Mouse (Mus musculus) left cerebral cortex, postnatal 10 days (tissue): ENCODE measurements around the gene Faah. TPM values are rescaled to one million over a fixed set of nuclear protein-coding genes. Genes with fewer than 3 reads are reported as not detected.
A peak's percentile ranks its signal among the peaks of the same experiment; 100 is the strongest.

Source experiments
- DNase-seq, 2 experiments: peaks; one replicate each; pipeline ENCODE4 v3.0.0; 2021 to 2022; ENCODE audit warnings: low spot score in 2 of 2, mixed read lengths in 1 of 2; ENCODE audit errors: extremely low spot score in 1 of 2
- intact Hi-C: fragments of 180-260 bp; cut with DNase I; formaldehyde crosslinking; loops from one replicate; pipeline ENCODE4 v1.15.1; 2025
- total RNA-seq, 2 experiments: library from RNA; stranded (reverse); gene quantifications; 2 replicates each; pipeline ENCODE4 v1.2.3; 2021

Faah gene
- total RNA-seq, 2 experiments from 2014 or later = 70.6 to 70.8 TPM

DNA sequence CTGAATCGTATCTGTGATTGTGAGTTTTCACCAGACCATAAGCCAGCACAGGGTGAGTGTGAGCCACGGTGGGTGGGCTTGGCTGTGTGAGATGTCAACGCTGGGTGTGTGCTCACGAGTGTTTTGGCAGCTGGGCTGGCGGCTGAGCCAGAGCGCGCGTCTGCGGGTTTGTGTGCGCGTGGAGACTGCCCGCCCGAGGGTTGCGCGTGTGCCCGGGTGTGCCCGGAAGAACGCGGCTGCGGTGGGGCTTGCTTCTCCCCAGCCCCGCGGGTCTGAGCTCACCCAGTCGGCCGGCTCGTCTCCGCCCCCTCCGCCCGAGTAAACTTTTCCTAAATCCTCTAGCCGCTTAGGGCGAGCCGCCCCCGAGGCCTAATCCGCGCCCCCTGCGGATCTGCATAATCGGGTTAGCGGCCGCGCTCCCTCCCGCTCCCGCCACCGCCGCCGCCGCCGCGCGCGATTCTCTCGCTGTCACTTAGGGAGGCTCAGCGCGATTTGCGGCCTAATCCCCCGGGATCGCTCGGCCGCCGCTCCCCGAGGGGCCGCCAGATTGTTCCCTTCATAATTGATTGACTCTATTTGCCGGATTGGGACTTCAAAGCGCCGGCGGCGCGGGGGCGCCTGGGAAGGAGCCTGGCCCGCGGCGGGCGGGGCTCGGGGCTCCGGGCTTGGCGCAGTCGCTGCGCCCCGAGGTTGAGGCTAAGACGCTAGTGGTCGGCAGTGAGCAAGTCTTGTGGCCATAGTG lies 54.9 kb downstream of the Faah start:
- intact Hi-C loops = no loop called here
- DNase-seq = peak in 1 of 2 experiments; percentile 62

DNA sequence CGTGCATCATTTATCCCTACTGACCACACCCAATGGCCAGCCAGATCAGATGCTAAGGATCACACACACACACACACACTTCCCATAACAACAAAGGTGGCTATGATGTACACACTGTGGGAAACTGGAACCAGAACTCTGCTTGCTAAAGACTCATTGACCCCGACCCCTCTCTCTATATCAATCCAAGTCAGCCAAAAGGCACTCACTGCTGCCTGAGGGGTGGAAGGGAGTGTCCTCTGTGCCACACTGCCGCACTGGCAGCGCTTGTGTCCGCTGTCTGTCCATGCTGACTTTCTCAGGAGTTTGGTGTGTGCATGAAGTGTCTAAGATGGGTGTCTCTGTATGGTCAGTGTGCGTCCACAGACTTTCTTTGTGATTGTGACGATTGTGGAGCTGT lies 55.7 kb downstream of the Faah start:
- intact Hi-C loops = no loop called here
- no peak for DNase-seq

GRCm38 (mm10) chr4:115959546-115959945 lies 58.2 kb downstream of the Faah start:
- intact Hi-C loops = loop anchor here (10.0 kb wide), 1 partner anchor 225 kb away; the partner anchor contains the start of gene Efcab14

DNA sequence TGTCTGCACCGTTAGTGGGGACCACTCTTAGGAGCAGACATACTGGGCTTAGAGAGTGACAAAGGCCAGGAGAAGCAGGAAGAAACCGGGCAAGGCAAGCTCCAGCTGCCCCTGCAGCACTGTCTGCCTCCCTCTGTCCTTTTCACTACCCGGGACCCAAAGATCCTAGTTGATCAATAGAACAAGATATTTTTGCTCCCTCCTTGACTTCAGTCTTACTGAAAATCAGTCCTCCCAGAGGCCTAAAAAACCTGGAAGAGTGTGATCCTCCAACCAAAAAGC lies 62.3 kb downstream of the Faah start:
- intact Hi-C loops = loop anchor here (10.0 kb wide), 1 partner anchor 221 kb away; the partner anchor contains the start of gene Efcab14
- DNase-seq = no peak

More at GRCm38 (mm10) chr4:115959546-115959945, 58.2 kb downstream of the Faah start:
- DNase-seq = no peak

DNA sequence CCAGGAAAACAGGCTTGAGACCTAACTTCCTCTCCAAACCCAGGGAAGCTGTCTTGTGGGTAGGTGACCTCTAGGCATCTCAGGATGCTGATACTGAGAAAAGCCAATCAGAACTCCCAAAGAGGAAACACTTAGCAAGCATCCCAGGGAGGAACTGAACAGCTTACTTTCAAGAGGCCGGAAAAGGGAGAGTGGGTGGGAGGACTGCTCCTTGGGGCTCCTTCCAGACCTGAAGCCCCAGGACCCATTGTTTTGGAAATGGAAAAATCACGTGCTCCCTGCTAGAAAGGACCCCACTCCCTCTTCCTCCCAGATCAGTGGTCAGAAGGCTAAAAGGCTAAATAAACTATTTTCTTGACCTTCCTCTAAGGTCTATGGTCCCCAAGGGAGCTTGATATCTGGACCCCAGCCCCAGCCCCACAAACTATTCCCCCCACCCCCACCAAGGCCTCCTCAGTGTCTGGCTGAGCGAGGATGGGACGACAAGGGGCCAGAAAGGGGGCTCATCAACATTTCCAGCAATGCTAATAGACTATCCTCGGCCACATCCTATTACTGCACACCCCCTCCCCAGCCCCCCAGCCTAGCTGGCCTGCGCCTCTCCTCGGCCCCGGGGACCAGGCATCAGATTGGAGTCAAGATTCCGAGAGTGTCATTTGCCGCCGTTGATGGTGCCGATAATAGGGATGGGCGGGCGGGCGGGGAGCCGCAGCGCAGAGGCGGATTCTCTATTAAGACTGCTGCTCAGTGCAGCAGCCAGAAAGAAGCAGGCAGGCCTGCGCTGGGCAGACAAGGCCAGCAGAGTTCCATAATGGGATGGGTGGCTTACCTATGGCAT lies 62.9 kb downstream of the Faah start:
- DNase-seq = no peak
- intact Hi-C loops = loop anchor here (10.0 kb wide), 1 partner anchor 220 kb away; the partner anchor contains the start of gene Efcab14

GRCm38 (mm10) chr4:115953559-115953958 lies 64.2 kb downstream of the Faah start:
- intact Hi-C loops = loop anchor here (2.0 to 10.0 kb wide), 2 partner anchors 55 to 219 kb away; partner anchors contain the start of gene Efcab14
- DNase-seq = no peak

DNA sequence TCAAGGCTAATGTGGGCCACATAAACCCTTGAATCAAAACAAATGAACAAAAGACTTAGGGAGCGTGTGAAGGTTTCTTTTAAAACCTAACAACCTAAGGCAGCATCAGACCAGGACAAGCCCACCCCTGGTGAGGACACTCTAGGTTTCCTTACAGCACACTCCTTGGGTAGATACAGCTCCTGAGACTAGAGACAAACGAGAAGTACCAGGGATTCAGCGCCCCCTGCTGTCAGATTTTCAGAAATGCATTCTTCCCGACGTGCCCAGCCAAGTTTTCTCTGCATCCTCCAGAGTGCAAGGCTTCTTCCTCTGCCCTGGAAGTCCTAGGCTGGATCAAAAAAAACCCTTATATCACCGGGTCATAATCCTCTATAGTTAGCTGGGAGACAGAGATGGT lies 65.0 kb downstream of the Faah start:
- peak; percentile 17 to 56 for DNase-seq

DNA sequence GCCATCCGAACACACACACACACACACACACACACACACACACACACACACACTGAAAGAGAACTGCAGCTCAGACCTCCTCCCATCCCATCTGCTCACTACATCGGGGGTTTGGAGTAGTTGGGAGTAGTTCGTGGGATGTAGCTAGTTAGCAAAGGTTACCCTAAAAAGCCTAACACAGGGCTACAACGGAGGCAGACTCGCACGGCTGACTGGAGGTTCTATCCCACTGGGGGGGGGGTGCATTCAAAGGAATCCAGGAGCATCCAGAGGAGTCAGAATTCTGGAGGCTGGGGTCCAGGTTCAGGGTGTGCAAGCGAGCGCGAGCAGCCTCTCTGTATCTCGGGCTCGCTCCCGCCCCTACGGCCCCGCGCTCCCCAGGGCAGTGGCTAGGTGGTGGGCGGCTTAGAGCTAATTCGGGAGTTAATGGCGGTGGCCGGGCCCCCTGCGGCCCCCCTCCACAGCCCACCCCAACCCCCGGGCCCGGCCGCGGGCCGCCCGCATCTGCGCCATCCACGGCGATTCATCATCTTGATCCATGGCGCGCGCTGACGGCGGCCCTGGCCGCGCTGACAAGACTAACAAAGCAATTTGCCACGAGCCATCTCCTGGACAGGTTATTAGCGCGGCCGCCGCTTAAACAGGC lies 73.9 kb downstream of the Faah start:
- no peak for DNase-seq

More for the DNA sequence above, 65.0 kb downstream of the Faah start:
- intact Hi-C loops = loop anchor here (2.0 to 10.0 kb wide), 2 partner anchors 54 to 218 kb away; partner anchors contain the start of gene Efcab14

DNA sequence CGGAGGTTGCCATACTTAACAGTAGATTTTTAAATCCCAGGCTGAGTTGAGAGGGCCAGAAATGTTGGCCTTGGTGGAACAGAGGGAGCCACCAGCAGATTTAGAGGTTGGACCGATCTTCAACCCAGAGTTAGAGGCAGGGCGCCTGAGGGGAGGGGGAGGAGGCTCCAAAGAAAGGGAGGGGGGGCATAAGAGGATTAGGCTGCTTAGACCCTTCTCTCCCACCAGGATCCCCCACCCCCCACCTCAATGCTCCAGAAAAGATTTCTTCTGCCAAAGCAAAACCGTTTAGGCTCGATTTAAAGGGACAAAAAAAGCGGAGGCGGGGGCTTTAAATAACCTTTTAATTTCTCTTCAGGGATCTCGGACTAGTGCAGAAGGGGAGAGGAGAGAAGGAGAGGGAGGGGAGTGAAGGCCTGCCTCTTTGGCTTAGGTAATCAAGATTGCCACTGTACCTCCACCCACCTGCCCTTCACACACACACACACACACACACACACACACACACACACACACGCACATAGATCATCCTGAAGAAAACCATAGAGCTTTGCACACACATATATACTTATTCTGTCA lies 76.4 kb downstream of the Faah start:
- no peak for DNase-seq
- intact Hi-C loops = no loop called here

More for the DNA sequence above, 73.9 kb downstream of the Faah start:
- intact Hi-C loops = no loop called here

GRCm38 (mm10) chr4:115940681-115941080 lies 77.0 kb downstream of the Faah start:
- no peak for DNase-seq
- intact Hi-C loops = no loop called here

GRCm38 (mm10) chr4:115939295-115940102 lies 78.2 kb downstream of the Faah start, which contains the start of gene Dmbx1:
TSS of gene Dmbx1 (minus strand) at chr4:115939926.
- intact Hi-C loops = loop anchor here (5.0 kb wide), 1 partner anchor 1037 kb away; no protein-coding TSS in a partner anchor
- DNase-seq = no peak

DNA sequence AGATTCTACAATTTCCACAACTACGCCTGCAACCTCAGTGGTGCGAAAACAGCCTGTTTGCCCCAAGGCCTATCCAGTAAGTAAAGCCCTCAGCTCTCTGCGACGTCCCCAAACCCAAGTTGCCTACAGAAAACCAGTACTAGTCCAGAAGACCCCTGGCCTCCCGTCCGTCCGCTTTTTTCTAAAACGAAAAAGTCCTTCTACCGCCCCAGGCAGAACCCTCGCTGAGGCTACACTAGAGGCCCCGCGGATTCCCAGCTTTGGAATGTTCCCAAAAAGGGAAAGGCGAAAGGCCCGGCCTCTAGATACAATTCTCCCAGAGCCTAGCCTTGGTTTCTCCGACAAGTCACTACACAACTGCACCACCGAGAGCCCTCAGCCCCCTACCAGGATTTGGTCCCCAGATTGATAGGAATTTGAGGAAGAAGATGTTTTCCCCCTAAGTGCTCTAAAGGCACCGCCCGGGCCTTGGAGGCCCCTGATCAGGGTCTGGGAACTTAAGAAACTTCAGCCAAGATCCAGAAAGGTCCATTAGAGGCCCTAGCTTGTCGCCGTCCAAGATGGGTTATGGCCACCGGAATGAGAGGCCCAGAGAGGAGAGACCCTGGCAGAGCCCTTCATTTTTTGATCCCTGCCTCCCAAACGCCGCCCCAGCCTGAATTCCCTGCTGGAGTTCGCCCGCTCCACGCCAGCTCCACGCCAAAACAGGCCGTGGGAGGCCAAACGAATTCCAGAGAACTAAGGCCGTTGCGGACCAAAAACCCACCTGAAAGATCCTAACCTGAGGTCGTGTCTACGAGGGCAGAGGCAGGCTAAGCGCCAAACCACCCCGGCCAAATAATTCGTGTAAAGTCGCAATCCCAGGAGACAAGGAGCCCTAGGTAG lies 79.2 kb downstream of the Faah start:
- intact Hi-C loops = loop anchor here (5.0 kb wide), 1 partner anchor 1036 kb away; no protein-coding TSS in a partner anchor
- peak in 1 of 2 experiments; percentile 12 for DNase-seq

GRCm38 (mm10) chr4:115937061-115937976 lies 80.4 kb downstream of the Faah start:
- DNase-seq = no peak

DNA sequence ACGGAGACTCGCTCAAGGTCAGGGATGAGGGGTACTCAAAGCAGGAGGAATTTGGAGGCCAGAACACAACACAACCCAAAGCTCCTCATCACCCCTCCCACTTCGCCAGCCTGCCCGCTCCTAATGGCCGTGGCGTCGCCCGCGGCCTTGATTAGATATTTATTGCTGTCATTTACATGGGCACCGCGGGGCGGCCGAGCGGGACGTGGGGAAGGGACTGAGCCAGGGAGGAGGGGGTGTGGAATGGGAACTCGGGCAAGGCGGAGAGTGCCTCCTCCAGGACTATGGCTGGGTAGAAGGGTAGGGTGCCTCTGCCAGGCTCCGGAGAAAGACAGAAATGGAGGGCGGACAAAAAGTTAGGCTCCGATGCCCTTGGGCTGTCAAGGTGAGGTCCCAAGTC lies 81.1 kb downstream of the Faah start:
- DNase-seq = no peak
- intact Hi-C loops = loop anchor here (5.0 kb wide), 1 partner anchor 1034 kb away; no protein-coding TSS in a partner anchor

More at GRCm38 (mm10) chr4:115937061-115937976, 80.4 kb downstream of the Faah start:
- intact Hi-C loops = loop anchor here (5.0 kb wide), 1 partner anchor 1035 kb away; no protein-coding TSS in a partner anchor

- intact Hi-C loops = loop anchor here (5.0 kb wide), 1 partner anchor 1034 kb away; no protein-coding TSS in a partner anchor
- no peak for DNase-seq
Measured at GRCm38 (mm10) chr4:115935835-115936581, 81.7 kb downstream of the Faah start.
